Mouse (Mus musculus) intestine, postnatal 0 days (tissue): ENCODE measurements at regions not wholly inside any gene's neighbourhood (a gene's known extent, or its start where the extent isn't known, plus 50 kb on each side); places are given as distances from the start of the nearest gene placed in this dataset.

ENCODE experiments used
- ATAC-seq: fragments of 200-750 bp; cut with Nextera tagmentation; 2 replicates; pipeline ENCODE4 v1.8.0; 2017; ENCODE audit warnings: mild to moderate bottlenecking, moderate TSS enrichment, moderate library complexity
- H3K27ac ChIP-seq: fragments of 300-500 bp; sonication (generic); 2 replicates; pipeline ENCODE4 v1.5.1; 2014; ENCODE audit warnings: mild to moderate bottlenecking, low read depth, low read length, moderate library complexity
- H3K27me3 ChIP-seq: fragments of 300-500 bp; sonication (generic); replicated peaks from 2 replicates; pipeline ENCODE4 v1.6.1; 2014; ENCODE audit warnings: low read length, mixed read lengths; ENCODE audit not compliant: control insufficient read depth, insufficient read depth
- H3K36me3 ChIP-seq: fragments of 300-500 bp; sonication (generic); 2 replicates; pipeline ENCODE4 v1.6.1; 2014; ENCODE audit warnings: mild to moderate bottlenecking, moderate library complexity; ENCODE audit not compliant: control insufficient read depth, insufficient read depth
- H3K4me1 ChIP-seq: fragments of 300-500 bp; sonication (generic); replicated peaks from 2 replicates; pipeline ENCODE4 v1.6.1; 2014; ENCODE audit warnings: antibody characterized with exemption, low read length, mixed read lengths; ENCODE audit not compliant: control insufficient read depth, insufficient read depth
- H3K4me2 ChIP-seq: fragments of 300-500 bp; sonication (generic); replicated peaks from 2 replicates; pipeline ENCODE4 v1.6.1; 2014; ENCODE audit warnings: low read depth, mild to moderate bottlenecking, moderate library complexity
- H3K4me3 ChIP-seq: fragments of 300-500 bp; sonication (generic); 2 replicates; pipeline ENCODE4 v1.5.1; 2014; ENCODE audit warnings: low read depth, low read length
- H3K9ac ChIP-seq: fragments of 300-500 bp; sonication (generic); 2 replicates; pipeline ENCODE4 v1.6.1; 2014; ENCODE audit warnings: mild to moderate bottlenecking, low read depth, low read length
- H3K9me3 ChIP-seq: fragments of 300-500 bp; sonication (generic); 2 replicates; pipeline ENCODE4 v1.6.1; 2016; ENCODE audit warnings: mixed run types; ENCODE audit not compliant: control insufficient read depth
- CTCF ChIP-seq: sonication (generic); IDR thresholded peaks from 2 replicates; pipeline ENCODE4 v1.5.1; 2016; ENCODE audit warnings: low read depth, mild to moderate bottlenecking, control low read depth, antibody characterized with exemption, moderate library complexity
- WGBS: fragments of 180-500 bp; shearing (Covaris S2); extraction: QIAGEN DNeasy Blood & Tissue Kit; methylation state at CpG from one replicate; pipeline ENCODE4 v1.1.7; 2014; 5-methylcytosine and 5-hydroxymethylcytosine counted together

GRCm38 (mm10) chr11:28993270-28993847, 137.2 kb upstream of the Pnpt1 start:
- TF ChIP-seq CTCF: no peak
- no peak for ATAC-seq
- 82% methylated on average over 4 of the region's 4 CpGs for WGBS
- H3K4me3 ChIP-seq: no peak overlapping the region
- no peaks in the 10 kb centered on the region for H3K4me1 ChIP-seq
- no peaks in the 10 kb centered on the region for H3K9me3 ChIP-seq
- no peaks in the 10 kb centered on the region for H3K27me3 ChIP-seq
- no peak overlapping the region for H3K27ac ChIP-seq
- H3K9ac ChIP-seq: no peak overlapping the region
- H3K4me2 ChIP-seq: no peak overlapping the region
- H3K36me3 ChIP-seq: no peaks in the 10 kb centered on the region

GRCm38 (mm10) chr11:28998314-28999106, 132.0 kb upstream of the Pnpt1 start:
- H3K36me3 ChIP-seq: no peaks in the 10 kb centered on the region
- H3K4me2 ChIP-seq: no peak overlapping the region
- WGBS: 63% methylated on average over 3 of the region's 3 CpGs
- ATAC-seq: no peak
- no peaks in the 10 kb centered on the region for H3K27me3 ChIP-seq
- H3K4me1 ChIP-seq: no peaks in the 10 kb centered on the region
- H3K27ac ChIP-seq: no peak overlapping the region
- H3K9ac ChIP-seq: no peak overlapping the region
- TF ChIP-seq CTCF: no peak
- H3K4me3 ChIP-seq: no peak overlapping the region
- H3K9me3 ChIP-seq: no peaks in the 10 kb centered on the region

GRCm38 (mm10) chr11:28999196-28999595, 131.3 kb upstream of the Pnpt1 start:
- Histone ChIP-seq H3K4me2 (no peak overlapping the region), H3K36me3 (no peaks in the 10 kb centered on the region), H3K27ac (no peak overlapping the region), H3K4me1 (no peaks in the 10 kb centered on the region), H3K4me3 (no peak overlapping the region), H3K9me3 (no peaks in the 10 kb centered on the region), H3K9ac (no peak overlapping the region), H3K27me3 (no peaks in the 10 kb centered on the region)
- TF ChIP-seq CTCF: no peak
- ATAC-seq: no peak
- WGBS: 55% methylated on average over 1 of the region's 1 CpGs

GRCm38 (mm10) chr11:28999620-29000019, 130.9 kb upstream of the Pnpt1 start:
- no peaks in the 10 kb centered on the region for H3K4me1 ChIP-seq
- WGBS: 85% methylated on average over 3 of the region's 3 CpGs
- no peak overlapping the region for H3K4me3 ChIP-seq
- H3K27ac ChIP-seq: no peak overlapping the region
- no peaks in the 10 kb centered on the region for H3K36me3 ChIP-seq
- no peaks in the 10 kb centered on the region for H3K9me3 ChIP-seq
- no peaks in the 10 kb centered on the region for H3K27me3 ChIP-seq
- no peak for TF ChIP-seq CTCF
- ATAC-seq: no peak
- no peak overlapping the region for H3K9ac ChIP-seq
- no peak overlapping the region for H3K4me2 ChIP-seq

GRCm38 (mm10) chr11:29000212-29000611, 130.3 kb upstream of the Pnpt1 start:
- no peak overlapping the region for H3K4me2 ChIP-seq
- H3K36me3 ChIP-seq: no peaks in the 10 kb centered on the region
- H3K4me1 ChIP-seq: no peaks in the 10 kb centered on the region
- no peak overlapping the region for H3K4me3 ChIP-seq
- 76% methylated on average over 2 of the region's 2 CpGs for WGBS
- no peak for ATAC-seq
- H3K9me3 ChIP-seq: no peaks in the 10 kb centered on the region
- H3K27me3 ChIP-seq: no peaks in the 10 kb centered on the region
- H3K27ac ChIP-seq: no peak overlapping the region
- H3K9ac ChIP-seq: no peak overlapping the region
- TF ChIP-seq CTCF: no peak

GRCm38 (mm10) chr11:29017406-29017805, 113.1 kb upstream of the Pnpt1 start:
- WGBS: 47% methylated on average over 1 of the region's 1 CpGs
- no peaks in the 10 kb centered on the region for H3K36me3 ChIP-seq
- H3K27me3 ChIP-seq: no peaks in the 10 kb centered on the region
- no peak overlapping the region for H3K4me2 ChIP-seq
- H3K9ac ChIP-seq: no peak overlapping the region
- no peaks in the 10 kb centered on the region for H3K4me1 ChIP-seq
- no peak for ATAC-seq
- no peak overlapping the region for H3K4me3 ChIP-seq
- no peak for TF ChIP-seq CTCF
- no peak overlapping the region for H3K27ac ChIP-seq
- no peaks in the 10 kb centered on the region for H3K9me3 ChIP-seq
